Mouse (Mus musculus): ENCODE results near the gene Aox1.

The Aox1 gene

DNA sequence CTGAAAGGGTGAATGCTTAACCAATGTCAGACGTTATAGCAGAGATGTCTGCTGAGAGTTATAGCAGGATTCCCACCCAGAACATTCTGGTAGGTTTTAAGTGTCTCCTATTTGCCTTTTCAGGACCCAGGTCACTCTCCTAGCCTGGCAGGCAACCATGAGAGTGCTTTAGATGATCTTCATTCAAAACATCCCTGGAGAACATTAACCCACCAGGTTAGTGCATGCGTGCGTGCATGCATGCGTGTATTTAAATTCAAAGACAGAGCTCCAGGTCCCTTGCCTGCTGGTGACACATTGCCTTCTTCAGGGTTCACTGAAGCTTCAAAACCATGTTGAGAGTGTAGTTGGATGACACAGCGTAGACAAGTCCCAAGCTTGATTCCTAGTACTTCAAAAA is 35.4 kb downstream of the Aox1 start:
- DNase-seq (ENCODE audit: low spot score), result no peak

DNA sequence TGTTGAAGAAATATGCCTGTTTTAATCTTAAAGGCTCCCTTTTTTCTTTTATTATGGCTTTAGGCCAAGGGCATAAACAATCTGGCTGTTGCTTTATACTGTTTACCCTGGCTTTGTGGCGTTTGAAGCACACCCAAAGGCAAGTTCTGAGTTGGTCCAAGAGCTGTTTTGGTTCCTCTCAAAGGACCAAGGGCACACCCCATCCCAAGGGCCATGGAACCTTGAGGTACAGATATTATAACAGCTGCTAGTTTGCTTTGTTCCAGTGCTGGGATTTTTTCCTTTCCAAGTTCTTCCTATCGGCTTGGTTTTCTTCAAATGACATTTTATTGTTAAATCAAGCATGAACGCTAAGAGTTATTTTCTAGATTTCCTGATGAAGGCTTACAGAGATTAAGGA is 35.9 kb downstream of the Aox1 start:
- no peak for DNase-seq (ENCODE audit: low spot score)

DNA sequence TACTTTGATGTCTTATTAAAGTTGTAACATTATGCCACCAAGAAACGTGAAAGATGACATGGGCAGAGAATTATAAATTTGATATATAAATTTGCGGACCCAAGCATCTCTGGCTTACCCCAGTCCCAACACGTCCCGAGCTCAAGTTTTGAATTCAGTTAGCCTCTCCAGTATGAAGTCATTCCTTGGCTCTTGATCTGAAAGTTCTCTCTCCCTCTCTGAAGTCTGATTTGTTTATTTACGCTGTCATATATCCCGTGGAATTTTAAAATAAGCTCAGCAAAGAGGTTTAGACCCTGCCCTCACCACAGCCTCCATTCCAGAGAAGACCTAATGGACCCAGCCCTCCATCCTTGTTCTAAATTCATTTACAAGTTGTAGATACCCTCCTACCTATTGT is 39.5 kb downstream of the Aox1 start:
- no peak for DNase-seq (ENCODE audit: low spot score)

DNA sequence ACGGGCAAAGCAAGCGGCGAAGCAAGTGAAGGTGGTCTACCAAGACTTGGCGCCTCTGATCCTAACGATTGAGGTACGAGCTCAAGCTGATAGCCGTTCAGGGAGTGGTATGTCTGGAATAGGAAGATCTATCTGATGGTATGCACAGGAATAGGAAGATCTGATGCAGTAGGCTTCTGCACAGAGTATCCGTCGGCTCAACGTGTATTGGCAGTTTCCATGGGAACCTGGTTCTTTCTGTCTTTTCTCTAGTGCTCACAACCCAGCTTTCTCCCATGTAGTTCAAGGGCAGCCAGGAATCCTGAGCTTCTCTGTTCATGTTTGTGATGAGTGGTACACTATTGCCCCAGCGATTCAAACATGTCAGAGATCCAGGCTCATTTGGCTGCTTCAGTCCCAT is 40.4 kb downstream of the Aox1 start:
- no peak for DNase-seq (ENCODE audit: low spot score)

DNA sequence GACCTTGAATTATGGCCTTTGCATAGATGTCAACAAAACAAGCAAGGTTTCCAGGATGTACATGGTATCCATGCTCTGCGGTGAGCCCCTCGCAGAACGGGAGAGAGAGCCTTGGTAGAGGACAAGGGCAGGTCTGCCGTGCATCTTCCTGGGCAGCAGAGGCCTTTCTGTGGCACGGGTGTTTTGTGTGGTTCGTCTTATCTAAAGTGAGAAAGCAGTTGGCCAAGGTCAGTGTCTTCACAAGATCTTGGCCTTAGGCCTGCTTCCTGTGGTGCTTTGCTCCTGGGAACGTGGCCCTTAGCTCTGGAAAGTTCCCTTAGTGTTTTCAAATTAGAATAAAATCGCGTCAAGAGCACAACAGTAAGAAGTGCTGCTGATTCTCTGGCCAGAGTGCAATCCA is 41.3 kb downstream of the Aox1 start:
- no peak for DNase-seq (ENCODE audit: low spot score)

DNA sequence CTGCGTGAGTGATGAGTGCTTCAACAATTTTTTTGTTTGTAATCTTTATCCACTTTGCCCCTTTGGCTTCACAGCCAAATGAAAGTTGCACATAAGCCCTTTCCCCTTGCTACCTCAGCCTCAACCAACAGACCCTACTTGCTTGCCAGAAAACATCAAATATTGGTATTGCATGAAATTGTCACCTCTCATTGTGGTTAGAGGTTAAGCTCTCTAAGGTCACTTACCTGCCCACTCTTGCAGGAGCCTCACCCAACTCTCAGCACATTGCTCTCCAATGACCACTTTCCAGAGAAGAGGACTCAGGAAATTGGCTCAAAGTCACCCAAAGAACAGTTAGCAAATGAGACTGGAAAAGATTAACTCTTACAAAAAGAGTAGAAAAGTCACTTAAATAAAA is 41.8 kb downstream of the Aox1 start:
- DNase-seq (ENCODE audit: low spot score), result no peak

DNA sequence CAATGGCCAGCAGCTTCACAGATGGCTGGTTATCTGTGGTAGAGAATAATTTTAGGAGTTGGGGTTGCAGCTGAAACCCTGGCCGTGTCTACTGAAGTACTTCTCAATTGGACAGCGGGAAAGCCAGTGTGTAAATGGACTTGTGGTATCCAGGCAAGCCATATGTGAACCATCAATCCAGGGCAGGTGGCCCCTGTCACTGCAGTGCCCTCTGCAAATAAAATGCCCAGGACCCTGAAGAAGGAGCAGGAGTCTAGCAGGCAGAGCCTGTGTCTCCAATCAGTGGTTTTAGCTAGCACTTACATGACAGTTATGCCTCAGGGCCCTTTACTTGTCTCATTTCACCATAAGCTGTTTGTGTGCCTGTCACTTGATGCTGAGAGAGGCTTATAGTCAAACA is 42.7 kb downstream of the Aox1 start:
- DNase-seq (ENCODE audit: low spot score), result no peak

DNA sequence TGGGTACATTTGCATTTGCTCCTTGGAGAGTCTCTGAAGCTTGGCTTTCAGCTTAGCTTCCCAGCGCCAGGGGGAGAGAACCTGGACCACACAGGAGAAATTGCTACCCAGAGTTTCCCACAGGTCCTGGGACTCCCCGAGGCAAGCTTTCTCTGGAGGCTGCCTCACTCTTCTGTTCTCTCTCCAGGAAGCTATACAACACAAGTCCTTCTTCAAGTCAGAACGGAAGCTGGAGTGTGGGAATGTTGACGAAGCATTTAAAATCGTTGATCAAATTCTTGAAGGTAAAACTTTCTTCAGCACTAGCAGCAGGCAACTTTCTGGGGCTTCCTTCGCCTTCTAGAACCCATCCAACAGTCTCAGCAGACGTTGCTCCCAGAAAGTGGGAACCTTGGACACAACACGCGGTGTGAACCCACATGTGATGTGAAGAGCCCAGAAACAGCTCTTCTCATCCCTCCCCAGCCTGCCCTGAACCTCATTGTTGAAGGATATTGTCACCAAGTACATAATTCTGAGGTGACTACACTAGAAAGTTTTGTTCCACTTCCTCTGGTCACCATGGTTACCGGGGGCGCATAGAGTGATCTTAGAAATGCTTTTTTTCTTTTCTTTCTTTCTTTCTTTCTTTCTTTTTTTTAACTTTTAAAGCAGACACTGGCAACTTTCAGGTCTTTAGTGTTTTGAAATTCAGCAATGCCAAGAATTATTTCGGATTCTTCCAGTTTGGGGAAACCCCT is 43.4 kb downstream of the Aox1 start:
- no peak for DNase-seq (ENCODE audit: low spot score)

DNA sequence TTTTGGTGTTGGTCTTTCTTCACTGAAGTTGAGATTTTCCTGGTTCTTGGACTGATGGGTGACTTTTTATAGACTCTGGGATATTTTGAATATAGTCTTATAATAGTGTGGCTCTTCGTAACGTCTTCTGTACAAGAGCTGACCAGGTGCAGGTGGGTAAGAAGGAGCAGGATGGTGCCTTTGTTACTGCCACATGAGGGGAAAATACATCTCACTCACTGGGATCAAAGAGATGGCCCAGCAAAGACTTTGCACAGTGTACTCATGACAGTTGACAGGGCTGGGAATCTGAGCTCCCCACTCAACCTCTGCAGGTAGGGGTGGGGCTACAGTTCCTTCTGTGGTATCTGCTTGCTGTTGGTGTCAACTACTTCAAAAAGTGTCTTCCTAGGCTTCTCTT is 44.5 kb downstream of the Aox1 start:
- DNase-seq (ENCODE audit: low spot score), result no peak

DNA sequence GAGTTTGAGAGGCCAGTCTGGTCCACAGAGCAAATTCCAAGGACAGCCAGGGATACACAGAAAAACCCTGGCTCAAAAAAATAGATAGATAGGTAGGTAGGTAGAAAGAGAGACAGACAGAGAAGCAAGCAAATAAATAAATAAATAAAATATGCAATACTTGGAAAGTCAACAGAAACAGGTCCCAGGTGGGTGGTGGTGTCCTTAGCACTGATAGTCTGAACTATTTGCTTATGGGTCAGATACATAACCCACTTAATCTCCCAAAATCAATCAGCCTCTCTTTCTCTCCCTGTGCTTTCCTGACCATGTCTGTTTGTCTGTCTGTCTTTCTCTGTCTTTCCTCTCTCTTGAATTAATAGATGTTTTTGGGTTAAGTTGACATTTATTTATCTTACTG is 48.2 kb downstream of the Aox1 start:
- no peak for DNase-seq (ENCODE audit: low spot score)

DNA sequence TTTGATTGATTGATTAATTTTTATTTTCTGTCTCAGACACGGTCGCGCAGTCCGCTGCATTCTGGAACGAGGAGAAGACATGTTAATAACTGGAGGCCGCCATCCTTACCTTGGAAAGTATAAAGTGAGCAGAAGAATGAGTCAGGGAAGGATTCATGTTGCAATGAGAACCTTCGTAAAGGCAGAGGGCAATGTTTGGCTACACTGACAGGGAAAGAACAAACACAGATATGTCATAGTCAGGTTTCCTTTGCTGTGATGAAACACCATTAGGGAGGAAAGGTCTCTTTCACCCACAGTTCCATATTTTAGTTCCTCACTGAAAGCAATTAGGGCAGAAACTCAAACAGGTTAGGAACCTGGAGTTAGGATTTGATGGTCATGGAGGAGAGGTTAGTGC is 48.7 kb downstream of the Aox1 start:
- DNase-seq (ENCODE audit: low spot score), result no peak

DNA sequence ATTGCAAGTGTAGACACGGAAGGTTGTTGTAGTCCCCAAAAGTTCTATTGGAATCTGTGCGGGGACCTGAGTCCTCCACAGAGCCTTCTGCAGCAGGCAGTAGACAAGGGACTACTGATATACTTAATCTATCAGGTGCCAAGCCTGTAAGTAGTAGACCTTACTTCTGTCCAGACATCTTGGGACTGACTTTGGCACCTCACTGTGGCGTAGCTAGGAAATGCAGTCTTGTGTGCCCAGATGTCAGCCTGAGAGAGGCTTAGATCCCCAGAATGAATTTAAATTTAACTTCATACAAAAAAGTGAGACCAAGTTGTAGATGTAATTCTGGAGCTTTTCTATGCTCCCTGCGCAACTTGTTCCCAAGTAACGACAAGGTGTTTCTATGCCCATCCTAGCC is 50.0 kb downstream of the Aox1 start:
- no peak for DNase-seq (ENCODE audit: low spot score)

DNA sequence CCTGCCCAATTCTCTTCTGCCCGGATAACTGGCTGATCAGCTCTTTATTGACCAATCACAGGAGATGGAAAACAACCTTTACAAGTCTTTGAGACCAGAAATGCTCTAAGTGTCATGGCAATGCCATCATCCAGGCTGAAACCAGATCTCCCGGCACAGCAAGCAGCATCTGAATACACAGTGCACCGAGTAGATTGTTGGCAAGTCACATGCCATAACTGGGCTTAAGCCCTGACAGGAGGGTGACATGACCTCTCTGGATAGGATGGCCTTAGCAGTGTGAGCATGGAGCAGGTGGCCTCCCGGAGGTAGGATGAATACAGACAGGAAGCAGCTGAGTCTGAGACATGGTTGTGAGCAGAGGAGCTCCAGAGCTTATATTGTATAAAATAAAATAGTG is 50.7 kb downstream of the Aox1 start:
- no peak for DNase-seq (ENCODE audit: low spot score)

DNA sequence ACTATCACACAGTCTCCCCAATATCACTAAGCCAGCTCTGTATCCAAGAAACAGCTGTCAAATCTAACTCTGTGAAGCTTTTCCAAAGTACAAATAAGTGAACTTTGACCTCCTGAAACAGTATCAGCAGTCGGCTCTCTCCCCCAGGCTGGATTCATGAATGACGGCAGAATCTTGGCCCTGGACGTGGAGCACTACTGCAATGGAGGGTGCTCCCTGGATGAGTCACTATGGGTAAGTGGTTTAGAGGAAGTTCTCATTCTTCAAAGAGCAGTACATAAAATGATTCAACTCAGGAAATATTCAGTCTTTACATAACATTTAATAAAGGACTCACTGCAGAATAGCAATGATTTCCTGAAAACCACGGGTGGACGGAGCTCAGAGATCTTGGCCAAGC is 51.6 kb downstream of the Aox1 start:
- DNase-seq (ENCODE audit: low spot score), result no peak

DNA sequence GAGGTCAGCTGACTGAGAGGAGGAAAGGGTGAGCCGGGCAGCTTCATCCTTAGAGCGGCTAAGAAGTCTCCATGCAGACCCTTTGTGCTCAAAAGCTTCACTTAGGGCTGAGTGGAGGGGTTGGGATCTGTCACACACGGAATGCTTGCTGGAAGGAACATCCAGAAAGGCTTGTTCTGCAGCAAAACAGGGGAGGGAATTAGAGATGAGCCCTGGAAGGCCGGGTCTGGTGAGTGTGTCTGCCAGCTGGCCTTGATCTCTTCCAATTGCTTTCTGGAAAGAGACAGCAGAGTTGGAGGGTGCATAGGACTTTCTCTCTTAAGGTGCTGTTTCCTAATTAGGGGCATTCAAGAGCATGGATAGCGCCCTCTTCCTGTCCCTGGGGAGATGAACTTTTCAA is 59.6 kb downstream of the Aox1 start:
- DNase-seq (ENCODE audit: low spot score), result no peak

DNA sequence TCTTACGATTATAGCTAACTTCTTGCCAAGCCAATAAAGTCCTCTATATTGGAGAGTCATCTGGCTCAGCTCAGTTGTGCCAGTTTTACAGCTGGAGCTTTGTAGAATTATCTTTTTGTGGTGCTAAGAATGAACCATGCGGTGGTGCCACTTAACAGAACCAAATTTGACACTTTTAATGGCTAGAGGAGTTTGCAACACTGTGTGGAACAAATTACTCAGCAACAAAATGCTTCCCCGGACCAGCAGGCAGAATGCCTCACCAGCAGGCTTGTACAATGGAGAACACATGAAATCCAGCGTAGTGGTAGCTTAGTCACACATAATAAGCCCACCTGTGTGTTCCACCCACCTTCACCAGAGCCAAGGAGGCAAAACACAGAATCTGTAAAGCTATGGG is 60.5 kb downstream of the Aox1 start:
- DNase-seq (ENCODE audit: low spot score), result no peak

DNA sequence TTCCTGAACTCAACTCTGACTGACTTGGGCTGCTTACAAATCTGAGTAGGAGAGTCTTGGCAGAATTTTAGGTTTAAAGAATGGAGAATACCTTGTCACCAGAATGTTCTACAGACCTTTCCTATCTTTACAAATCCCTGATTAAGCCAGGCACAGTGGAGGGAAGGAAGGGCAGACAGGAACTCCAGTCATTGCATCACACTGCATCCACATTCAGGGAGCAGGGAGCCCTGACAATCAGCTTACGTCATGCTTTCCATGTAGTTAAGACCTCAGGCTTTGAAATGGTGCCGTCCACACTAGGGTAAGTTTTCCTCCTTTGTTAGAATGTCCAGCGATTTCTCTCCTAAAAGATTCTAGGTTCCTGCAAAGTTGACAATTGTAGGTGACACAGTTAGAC is 61.5 kb downstream of the Aox1 start:
- DNase-seq (ENCODE audit: low spot score), result no peak

DNA sequence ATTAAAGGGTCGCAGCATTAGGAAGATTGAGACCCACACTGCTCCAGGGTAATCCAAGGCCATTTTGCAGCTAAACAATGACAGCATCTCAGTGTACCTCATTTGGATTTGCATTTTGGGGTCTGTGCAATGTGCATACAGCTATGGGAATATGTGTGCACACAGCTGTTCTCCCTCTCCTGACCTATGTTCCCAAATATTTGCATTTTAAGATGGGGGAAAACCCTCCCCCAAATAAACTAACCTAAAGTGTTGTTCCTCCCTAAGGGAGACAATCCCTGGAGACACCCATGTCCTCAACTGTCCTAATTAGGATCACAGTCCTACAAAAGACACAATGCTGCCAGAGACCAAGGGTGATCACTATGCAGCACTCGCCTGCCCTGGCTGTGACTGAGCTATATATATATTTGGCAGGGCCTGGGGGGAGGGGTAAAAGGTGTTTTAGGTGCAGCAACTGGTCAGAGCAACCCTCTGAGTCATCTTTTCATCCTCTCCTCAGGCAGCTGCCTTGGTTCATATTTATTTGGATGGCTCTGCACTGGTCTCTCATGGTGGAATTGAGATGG is 62.3 kb downstream of the Aox1 start:
- no peak for DNase-seq (ENCODE audit: low spot score)

DNA sequence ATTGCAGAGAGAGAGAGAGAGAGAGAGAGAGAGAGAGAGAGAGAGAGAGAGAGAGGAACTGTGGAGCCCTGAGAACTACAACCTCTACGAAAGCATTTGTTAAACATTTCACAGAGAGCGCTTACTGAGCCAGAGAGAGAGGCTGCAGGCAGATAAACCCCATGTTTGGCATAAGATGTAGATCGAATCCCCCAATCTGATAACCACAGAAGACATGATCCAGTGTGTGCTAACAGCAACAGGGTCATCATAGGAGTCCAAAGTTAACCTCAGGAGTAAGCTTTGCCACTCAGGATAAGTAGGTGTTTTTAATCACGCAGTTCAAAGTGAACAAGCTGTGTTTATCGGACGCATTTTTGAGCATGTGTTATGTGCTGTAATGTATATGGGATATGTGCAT is 67.6 kb downstream of the Aox1 start:
- no peak for DNase-seq (ENCODE audit: low spot score)

DNA sequence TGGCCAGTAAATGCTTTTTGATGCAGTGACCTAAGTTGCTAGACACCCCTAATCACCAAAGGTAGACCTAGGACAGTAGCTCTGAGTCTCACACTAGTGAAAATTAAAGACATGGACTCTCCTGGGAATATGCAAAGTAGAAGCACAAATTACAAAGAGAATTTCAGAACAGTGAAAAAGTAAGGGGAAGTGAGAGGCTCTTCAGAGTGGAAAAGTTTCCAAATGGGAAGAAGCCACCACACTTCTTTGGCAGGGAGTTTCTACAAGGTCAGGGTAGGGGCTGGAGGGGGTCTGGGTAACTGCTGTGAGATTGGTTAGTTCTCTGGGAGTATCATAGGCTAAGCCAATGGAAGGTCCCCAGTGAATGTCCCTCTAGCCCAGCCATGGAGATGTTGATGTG is 69.4 kb downstream of the Aox1 start:
- no peak for DNase-seq (ENCODE audit: low spot score)

DNA sequence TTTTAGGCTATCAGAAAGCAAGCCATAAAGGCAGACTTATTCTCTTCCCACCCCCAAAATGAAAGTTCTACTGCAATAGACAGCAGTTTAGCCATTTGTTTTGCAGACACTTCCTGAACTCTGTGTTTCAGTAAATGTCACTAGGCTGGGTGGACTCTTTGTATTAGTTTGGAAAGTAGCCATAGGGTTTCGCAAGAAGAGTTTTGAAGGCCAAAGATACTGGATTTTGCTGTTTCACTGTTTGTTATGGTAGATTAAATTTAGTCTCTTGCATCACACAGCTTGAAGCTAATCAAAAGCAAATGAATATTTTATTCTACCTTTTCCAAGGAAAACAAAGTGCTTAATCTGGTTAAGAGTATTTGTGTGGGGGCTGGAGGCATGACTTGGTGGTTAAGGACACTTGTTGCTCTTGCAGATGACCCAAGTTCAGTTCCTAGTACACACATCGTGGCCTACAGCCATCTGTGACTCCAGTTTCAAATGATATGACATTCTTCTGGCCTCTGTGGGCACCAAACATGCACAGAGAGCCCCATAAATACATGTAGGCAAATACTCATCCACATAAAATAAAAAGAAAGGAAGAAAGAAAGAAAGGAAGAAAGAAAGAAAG is 71.9 kb downstream of the Aox1 start:
- no peak for DNase-seq (ENCODE audit: low spot score)

DNA sequence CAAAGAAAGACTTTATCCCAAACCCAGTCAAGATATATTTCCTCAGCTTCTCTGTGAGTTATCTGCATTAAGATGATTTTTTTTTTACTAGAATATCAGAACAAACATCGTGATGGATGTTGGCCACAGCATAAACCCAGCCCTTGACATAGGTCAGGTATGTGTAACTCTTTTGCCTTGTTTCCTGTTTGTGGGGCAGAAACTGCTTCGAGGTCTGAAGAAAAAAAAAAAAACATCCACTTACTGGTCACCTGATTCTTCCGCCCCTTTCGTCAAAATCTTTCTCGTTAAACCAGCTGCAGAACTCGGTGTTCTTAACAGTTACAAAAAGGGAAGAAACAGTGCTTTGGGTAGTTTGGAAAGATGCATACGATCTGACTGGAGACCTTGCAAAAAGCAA is 72.8 kb downstream of the Aox1 start:
- DNase-seq (ENCODE audit: low spot score), result no peak

DNA sequence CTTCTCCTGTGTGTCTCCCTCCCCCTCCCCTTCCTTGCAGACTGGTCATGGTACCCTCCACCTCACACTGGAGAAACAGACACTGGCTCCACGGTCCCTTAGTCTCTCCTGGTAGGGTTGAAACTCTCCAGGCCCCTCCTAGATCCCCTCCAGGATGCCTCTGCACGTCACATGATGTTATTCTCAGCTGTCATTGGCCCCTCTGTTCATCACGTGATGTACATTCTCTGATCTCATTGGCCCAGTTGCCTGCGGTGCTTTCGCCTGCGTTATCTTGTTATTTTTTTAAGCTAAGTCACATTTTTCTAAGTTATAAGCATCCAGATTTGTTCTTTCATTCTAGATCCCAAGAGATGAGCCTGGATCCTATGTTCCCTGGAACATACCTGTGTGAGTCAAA is 76.0 kb downstream of the Aox1 start:
- no peak for DNase-seq (ENCODE audit: low spot score)

DNA sequence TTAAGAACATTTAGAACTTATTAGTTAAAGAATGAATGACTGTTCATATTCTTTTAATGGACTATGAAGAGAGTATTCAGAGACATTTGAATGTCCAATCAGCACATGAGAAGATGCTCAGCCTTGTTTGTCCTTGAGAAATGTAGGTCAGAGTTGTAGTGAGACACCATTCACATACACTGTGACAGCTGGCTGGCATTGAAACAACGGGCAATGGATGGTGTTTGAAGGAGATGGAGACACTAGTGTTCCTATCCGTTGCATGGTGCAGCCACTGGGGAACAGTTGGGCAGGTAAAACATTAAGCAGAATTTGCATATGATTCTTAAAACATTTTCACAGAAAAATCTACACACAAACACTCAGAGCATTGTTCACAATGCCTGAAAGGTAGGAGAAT is 77.3 kb downstream of the Aox1 start:
- DNase-seq (ENCODE audit: low spot score), result no peak
